9 mouse cellular contexts compared by ENCODE assay signal in the genomic region with DNA sequence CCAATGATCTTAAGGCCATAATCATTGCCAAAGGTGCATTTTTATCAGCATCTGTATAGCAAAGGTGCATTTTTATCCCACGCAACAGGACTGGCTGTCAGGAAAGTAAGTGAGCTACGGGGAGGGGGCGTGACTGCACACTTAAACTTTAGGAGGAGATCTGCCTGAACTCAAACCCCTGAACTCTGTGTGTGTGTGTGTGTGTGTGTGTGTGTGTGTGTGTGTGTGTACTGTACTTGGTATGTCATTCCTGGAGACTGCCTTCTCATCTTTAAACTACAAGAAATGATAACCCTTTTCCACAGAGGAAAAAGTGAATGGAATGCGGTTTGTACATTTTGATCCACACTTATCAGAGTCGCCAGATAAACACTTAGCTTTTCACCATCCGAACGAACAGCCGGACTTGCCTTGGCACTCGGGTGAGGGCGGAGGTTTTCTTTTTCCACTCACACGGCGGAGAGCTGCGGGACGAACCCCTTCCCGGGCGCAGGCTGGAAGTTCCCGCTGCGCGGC. TPM values are rescaled to one million over a fixed set of nuclear protein-coding genes. Genes with fewer than 3 reads are reported as not detected.
DNase-seq lines count a peak whose midpoint lies in the region; ATAC-seq and TF ChIP-seq lines count a peak whose summit lies in the region.
"Had no signal": no experiment of that assay in that cellular context is flagged by ENCODE, and none has a peak within 500 bp of the region (broad histone marks: within the 10 kb centered on the region; RNA-seq: fewer than 3 reads in every experiment).

No protein-coding gene starts in this region.

- DNase-seq in heart, adult 8-10 months (ENCODE audit: low spot score), result no peak
- DNase-seq in G1E (ENCODE audit: low spot score), result no peak
- DNase-seq in hindbrain, embryonic 10.5 days (ENCODE audit: low spot score), result peak; percentile 29
- peak; percentile 32 for DNase-seq in midbrain, embryonic 10.5 days (ENCODE audit: low spot score)
- DNase-seq in adrenal gland, postnatal 10 days, result no peak
- DNase-seq in urinary bladder, adult 2 months (ENCODE audit: low spot score), result no peak
- no peak for DNase-seq in right cerebral cortex, postnatal 14 days

- H3K27ac ChIP-seq in heart, embryonic 11.5 days (ENCODE audit: low read depth, low read length), result peak overlapping the region; percentile 98
- H3K27ac ChIP-seq in hindbrain, embryonic 10.5 days, result peak overlapping the region; percentile 94
- peak overlapping the region; percentile 92 for H3K27ac ChIP-seq in midbrain, embryonic 10.5 days (replicated peaks)

- WGBS in heart, embryonic 11.5 days (ENCODE audit: insufficient replicate concordance), result 3% methylated on average over 19 of the region's 19 CpGs
- 3% methylated on average over 19 of the region's 19 CpGs for WGBS in hindbrain, embryonic 10.5 days
- 2% methylated on average over 19 of the region's 19 CpGs for WGBS in midbrain, embryonic 10.5 days

- no peaks in the 10 kb centered on the region for H3K27me3 ChIP-seq in heart, embryonic 11.5 days (ENCODE audit: control insufficient read depth, insufficient read depth, low read length)
- H3K27me3 ChIP-seq in G1E (ENCODE audit: insufficient read depth, low read length), result peaks cover 22% of the 10 kb centered on the region
- peaks cover 25% of the 10 kb centered on the region for H3K27me3 ChIP-seq in hindbrain, embryonic 10.5 days (ENCODE audit: insufficient read depth, poor library complexity, severe bottlenecking)
- peaks cover 47% of the 10 kb centered on the region for H3K27me3 ChIP-seq in midbrain, embryonic 10.5 days (ENCODE audit: low read depth, poor library complexity, severe bottlenecking)
- H3K27me3 ChIP-seq: Patski had no signal

- peak overlapping the region; percentile 89 for H3K4me3 ChIP-seq in heart, embryonic 11.5 days (ENCODE audit: low read depth, low read length)
- H3K4me3 ChIP-seq in G1E (ENCODE audit: low read depth, low read length), result peak overlapping the region; percentile 85
- H3K4me3 ChIP-seq in hindbrain, embryonic 10.5 days, result peak overlapping the region; percentile 80
- H3K4me3 ChIP-seq in midbrain, embryonic 10.5 days, result peak overlapping the region; percentile 73

- H3K36me3 ChIP-seq in heart, embryonic 11.5 days (ENCODE audit: control insufficient read depth, insufficient read depth, low read length), result no peaks in the 10 kb centered on the region
- peaks cover 10% of the 10 kb centered on the region for H3K36me3 ChIP-seq in G1E (replicated peaks)
- H3K36me3 ChIP-seq in hindbrain, embryonic 10.5 days, result no peaks in the 10 kb centered on the region
- no peaks in the 10 kb centered on the region for H3K36me3 ChIP-seq in midbrain, embryonic 10.5 days

- peak overlapping the region; percentile 95 for H3K9ac ChIP-seq in heart, embryonic 11.5 days (ENCODE audit: low read depth, low read length)

- peak overlapping the region; percentile 95 for H3K4me2 ChIP-seq in heart, embryonic 11.5 days

- peaks cover 25% of the 10 kb centered on the region for H3K4me1 ChIP-seq in heart, embryonic 11.5 days (ENCODE audit: control insufficient read depth, insufficient read depth, low read length)
- peaks cover 45% of the 10 kb centered on the region for H3K4me1 ChIP-seq in G1E (ENCODE audit: insufficient read depth, low read depth, low read length)
- H3K4me1 ChIP-seq in hindbrain, embryonic 10.5 days (replicated peaks), result peaks cover 45% of the 10 kb centered on the region
- peaks cover 47% of the 10 kb centered on the region for H3K4me1 ChIP-seq in midbrain, embryonic 10.5 days

- no peaks in the 10 kb centered on the region for H3K9me3 ChIP-seq in heart, embryonic 11.5 days (replicated peaks; ENCODE audit: control insufficient read depth, low read length)
- no peaks in the 10 kb centered on the region for H3K9me3 ChIP-seq in G1E (replicated peaks)
- H3K9me3 ChIP-seq in hindbrain, embryonic 10.5 days, result no peaks in the 10 kb centered on the region
- no peaks in the 10 kb centered on the region for H3K9me3 ChIP-seq in midbrain, embryonic 10.5 days (replicated peaks)

- ATAC-seq in heart, embryonic 11.5 days (replicated peaks; ENCODE audit: insufficient number of reproducible peaks, low FRiP score, low TSS enrichment), result no peak
- ATAC-seq in G1E (ENCODE audit: extremely low read depth, insufficient number of reproducible peaks, low FRiP score, poor library complexity, severe bottlenecking), result no peak

- TF ChIP-seq CTCF in G1E (IDR thresholded peaks at IDR 0.05; ENCODE audit: low read depth, low read length), result no peak

RNA-seq across cellular contexts. Expression of a gene that starts 1.5 kb away (rescaled TPM):
- polyA plus RNA-seq in heart, embryonic 11.5 days (2014; fragmentation: Nextera tagmentation; extraction: Ambion mirVana), result 12.8 TPM in 2 replicates
- 10 to 100 TPM; 24.0 to 30.1 (median 27.4) TPM for total RNA-seq in heart, adult 8-10 months (2022)
- total RNA-seq in G1E (2014; fragmentation: Nextera tagmentation), result 5.1 and 6.1 TPM in 2 replicates
- 2.5 and 2.7 TPM in 2 replicates for total RNA-seq in G1E (2017)
- 2.0 and 2.2 TPM in 2 replicates for polyA plus RNA-seq in G1E (2012)
- polyA plus RNA-seq in hindbrain, embryonic 10.5 days (2016; fragmentation: Nextera tagmentation; extraction: Ambion mirVana), result 4.4 and 4.9 TPM in 2 replicates
- polyA plus RNA-seq in midbrain, embryonic 10.5 days (2016; fragmentation: Nextera tagmentation; extraction: Ambion mirVana), result 2.9 and 3.1 TPM in 2 replicates
- 10 to 100 TPM; 22.8 to 31.8 TPM for total RNA-seq in adrenal gland, postnatal 10 days (2021)
- 5.8 and 9.3 TPM in 2 replicates for polyA plus RNA-seq in urinary bladder, adult 2 months (2012; rRNA removed)

RNA-seq across cellular contexts. Expression of a gene that starts 21.1 kb away (rescaled TPM):
- 7.4 and 8.4 TPM in 2 replicates for polyA plus RNA-seq in heart, embryonic 11.5 days (2014; fragmentation: Nextera tagmentation; extraction: Ambion mirVana)
- total RNA-seq in heart, adult 8-10 months (2022), result 10 to 100 TPM; 12.5 to 17.5 (median 13.4) TPM
- total RNA-seq in G1E (2014; fragmentation: Nextera tagmentation) (33.3 and 36.1 TPM in 2 replicates), G1E (2017) (26.6 and 28.3 TPM in 2 replicates)
- polyA plus RNA-seq in G1E (2012), result 6.2 and 8.9 TPM in 2 replicates
- polyA plus RNA-seq in hindbrain, embryonic 10.5 days (2016; fragmentation: Nextera tagmentation; extraction: Ambion mirVana), result 18.8 and 19.9 TPM in 2 replicates
- polyA plus RNA-seq in midbrain, embryonic 10.5 days (2016; fragmentation: Nextera tagmentation; extraction: Ambion mirVana), result 21.7 and 21.9 TPM in 2 replicates
- total RNA-seq in adrenal gland, postnatal 10 days (2021), result 10 to 100 TPM; 17.3 to 18.3 TPM
- polyA plus RNA-seq in urinary bladder, adult 2 months (2012; rRNA removed), result 5.9 and 7.7 TPM in 2 replicates

Comparison
In these comparisons a context has a peak if more than half of its experiments do, and no peak if none do; other contexts are left out.
1. DNase-seq: peak in hindbrain, embryonic 10.5 days (single experiment) and midbrain, embryonic 10.5 days (single experiment); none in heart, adult 8-10 months (single experiment), G1E (single experiment), adrenal gland, postnatal 10 days (single experiment), urinary bladder, adult 2 months (single experiment) and right cerebral cortex, postnatal 14 days (single experiment).
2. Peak in every context shown above with its lines, with median percentiles within 50 percentile points of each other: H3K27ac ChIP-seq and H3K4me3 ChIP-seq.